Mouse (Mus musculus): ENCODE measurements around the gene Igfbp5. TPM values are rescaled to one million over a fixed set of nuclear protein-coding genes. Genes with fewer than 3 reads are reported as not detected.

Igfbp5 gene
- polyA plus RNA-seq, 1 experiment = 82.6 TPM

DNA sequence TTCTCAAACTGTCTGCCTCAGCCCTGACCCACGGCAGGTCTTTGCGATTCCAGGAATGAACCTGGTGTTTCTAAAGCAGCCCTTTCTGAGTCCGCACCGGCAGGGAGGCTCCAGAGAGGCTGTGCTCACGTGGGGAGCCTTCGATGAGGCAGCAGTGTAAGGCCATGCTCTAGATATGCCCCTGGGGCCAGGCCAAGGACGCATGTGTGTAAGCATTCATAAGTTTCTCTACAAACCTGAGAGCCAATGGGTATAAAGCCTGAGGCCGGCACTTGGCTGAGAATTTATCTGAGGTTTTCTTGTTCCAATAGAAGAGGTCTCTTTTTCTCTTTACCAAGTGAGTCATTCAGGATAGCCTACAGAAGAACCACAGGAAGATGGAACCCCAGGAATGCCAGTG is 35.3 kb downstream of the Igfbp5 start:
- Histone ChIP-seq H3K27ac (replicated peaks; ENCODE audit: low read depth, low read length) (no peak overlapping the region), H3K4me3 (ENCODE audit: insufficient read depth, low read depth, low read length) (no peak overlapping the region), H3K4me1 (ENCODE audit: control insufficient read depth, insufficient read depth, insufficient read length, low read length) (no peaks in the 10 kb centered on the region)

DNA sequence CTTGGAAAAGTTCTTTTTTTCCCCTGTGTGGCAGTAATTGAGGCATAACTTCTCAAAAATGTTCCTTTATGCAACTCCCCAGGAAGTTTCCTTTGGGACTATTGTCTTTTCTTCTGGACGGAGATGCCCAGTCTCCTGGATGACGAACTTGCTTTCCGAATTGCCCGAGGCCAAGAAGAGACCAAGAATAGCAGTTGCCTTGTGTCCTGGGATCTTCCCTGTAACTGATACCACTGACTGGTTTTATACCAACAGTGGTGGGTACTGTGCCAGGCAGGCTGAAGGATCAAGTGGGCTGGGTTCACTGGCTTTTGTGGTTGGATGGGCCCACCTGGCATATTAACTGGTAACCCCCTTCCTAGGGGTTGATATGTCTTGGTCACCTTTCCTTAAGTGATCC is 41.1 kb downstream of the Igfbp5 start:
- Histone ChIP-seq H3K4me1 (ENCODE audit: control insufficient read depth, insufficient read depth, insufficient read length, low read length) (no peaks in the 10 kb centered on the region), H3K4me3 (ENCODE audit: insufficient read depth, low read depth, low read length) (no peak overlapping the region), H3K27ac (replicated peaks; ENCODE audit: low read depth, low read length) (no peak overlapping the region)

DNA sequence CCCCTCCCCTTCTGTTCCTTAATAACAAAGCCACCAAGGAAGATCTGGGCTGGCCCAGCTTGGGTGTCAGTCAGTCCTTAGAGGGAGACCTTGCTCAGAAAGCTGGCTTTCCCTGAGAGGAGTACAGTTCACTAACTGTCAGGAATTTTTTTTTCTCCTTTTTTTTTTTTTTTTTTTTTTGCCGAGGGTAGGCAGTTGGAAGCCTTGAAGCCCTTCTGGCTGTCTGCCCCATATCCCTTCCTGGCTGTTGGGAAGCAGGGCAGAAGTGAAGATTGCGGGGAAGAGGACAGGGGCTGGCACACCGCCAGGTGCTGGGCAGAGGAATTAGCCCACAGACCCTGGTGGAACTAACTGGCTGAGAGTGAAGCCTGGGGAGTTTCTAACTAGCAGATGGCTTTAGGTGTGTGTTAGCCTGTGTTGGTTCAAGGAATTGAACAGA is 42.0 kb downstream of the Igfbp5 start:
- no peaks in the 10 kb centered on the region for H3K4me1 ChIP-seq (ENCODE audit: control insufficient read depth, insufficient read depth, insufficient read length, low read length)
- H3K27ac ChIP-seq (replicated peaks; ENCODE audit: low read depth, low read length) = no peak overlapping the region
- no peak overlapping the region for H3K4me3 ChIP-seq (ENCODE audit: insufficient read depth, low read depth, low read length)

DNA sequence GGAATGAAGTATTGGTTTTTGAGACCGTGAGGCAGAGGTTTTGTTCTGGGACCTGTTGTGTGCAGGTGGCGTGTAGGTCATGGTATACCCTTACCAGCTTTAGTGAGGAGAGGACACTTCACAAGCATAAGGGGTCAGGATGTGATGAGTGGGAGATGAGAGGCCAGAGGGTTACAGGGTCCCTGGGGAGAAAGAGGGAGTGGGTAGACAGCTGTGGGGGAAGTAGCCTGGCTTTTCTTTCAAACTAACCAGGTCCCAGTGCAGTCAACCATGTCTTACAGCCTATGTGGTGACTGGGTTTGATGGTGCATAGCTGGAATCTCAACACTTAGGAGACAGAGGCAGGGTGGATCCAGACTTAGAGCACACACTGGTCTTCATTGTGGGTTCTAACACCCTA is 44.2 kb downstream of the Igfbp5 start:
- no peak overlapping the region for H3K4me3 ChIP-seq (ENCODE audit: insufficient read depth, low read depth, low read length)
- no peak overlapping the region for H3K27ac ChIP-seq (replicated peaks; ENCODE audit: low read depth, low read length)
- H3K4me1 ChIP-seq (ENCODE audit: control insufficient read depth, insufficient read depth, insufficient read length, low read length) = no peaks in the 10 kb centered on the region

DNA sequence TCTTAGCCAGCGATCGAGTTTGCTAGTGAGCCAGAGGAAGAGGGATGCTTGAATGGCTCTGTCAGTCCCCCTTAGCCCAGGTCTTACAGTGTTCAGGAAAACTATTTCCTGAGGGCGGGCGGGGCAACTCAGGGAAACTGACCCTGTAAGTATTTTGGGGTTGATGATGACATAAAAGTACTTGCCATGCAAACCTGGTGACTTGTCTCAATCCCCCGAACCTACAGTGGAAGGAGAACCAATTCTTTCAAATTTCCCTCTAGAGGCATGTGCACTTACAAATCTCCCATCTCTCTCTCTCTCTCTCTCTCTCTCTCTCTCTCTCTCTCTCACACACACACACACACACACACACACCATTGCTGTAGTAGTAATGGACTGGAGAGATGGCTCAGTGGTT is 45.8 kb downstream of the Igfbp5 start:
- Histone ChIP-seq H3K27ac (replicated peaks; ENCODE audit: low read depth, low read length) (no peak overlapping the region), H3K4me1 (ENCODE audit: control insufficient read depth, insufficient read depth, insufficient read length, low read length) (no peaks in the 10 kb centered on the region), H3K4me3 (ENCODE audit: insufficient read depth, low read depth, low read length) (no peak overlapping the region)

DNA sequence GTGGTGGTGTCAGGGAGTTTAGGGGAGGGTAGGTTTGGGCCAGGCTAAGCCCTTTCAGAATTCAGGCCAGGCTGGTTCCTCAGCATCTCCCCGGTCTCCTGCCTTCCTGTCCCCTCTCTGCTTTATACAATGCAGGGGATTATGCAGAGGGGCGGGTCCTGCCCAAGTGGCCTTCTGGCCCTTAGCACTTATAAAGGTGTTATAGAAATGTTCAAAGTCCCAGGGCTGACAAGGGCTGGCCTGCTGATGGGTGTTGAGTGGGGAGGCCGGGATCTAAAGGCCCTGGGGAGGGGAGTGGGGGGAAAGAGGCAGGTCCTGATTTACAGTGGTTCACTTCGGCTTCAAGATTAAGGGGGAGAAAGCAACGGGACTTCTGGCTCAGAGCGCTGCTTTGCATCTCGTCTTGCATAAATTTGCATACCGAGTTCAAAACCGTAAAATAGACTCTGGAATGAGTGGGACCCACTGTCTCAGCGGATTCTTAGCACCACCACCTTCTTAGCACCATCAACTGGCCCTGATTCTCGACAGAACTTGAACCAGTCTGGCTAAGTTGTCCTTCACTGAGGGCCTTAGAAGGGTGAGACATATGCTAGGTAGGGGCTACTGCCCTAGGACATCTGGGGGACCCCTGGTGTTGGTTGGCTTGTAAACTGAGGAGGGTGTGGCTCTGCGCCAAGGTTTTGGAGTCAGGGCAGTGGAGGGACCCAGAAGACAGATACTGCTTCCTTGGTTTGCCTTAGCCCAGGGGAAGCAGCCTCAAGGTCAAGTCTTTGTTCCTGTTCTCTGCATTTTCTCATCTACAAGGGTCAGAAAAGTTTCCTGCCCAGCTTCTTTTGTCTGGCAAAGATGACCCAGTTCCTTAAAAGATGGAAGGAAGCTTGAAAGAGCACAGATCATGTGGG is 47.0 kb downstream of the Igfbp5 start:
- H3K27ac ChIP-seq (replicated peaks; ENCODE audit: low read depth, low read length) = no peak overlapping the region
- no peak overlapping the region for H3K4me3 ChIP-seq (ENCODE audit: insufficient read depth, low read depth, low read length)
- no peaks in the 10 kb centered on the region for H3K4me1 ChIP-seq (ENCODE audit: control insufficient read depth, insufficient read depth, insufficient read length, low read length)

DNA sequence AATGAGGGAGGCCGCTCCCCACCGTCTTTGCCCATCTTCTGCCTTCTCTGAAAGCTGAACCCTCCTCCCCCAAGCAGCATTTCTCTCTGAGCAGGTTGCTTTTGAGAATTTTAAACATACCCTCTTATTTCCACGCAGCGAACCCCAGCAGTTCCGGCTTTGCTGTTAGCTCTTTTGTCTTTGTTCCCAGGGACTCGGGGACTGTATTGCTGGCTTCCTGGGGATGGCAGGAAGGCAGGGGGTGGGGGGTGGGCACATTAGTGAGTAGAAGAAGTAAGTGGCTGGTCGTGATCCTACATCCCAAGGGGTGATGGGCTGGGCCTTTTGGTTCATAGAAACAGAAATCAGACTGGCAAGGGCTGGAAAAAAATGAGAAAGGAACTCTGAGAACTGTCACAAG is 47.8 kb downstream of the Igfbp5 start:
- Histone ChIP-seq H3K4me1 (ENCODE audit: control insufficient read depth, insufficient read depth, insufficient read length, low read length) (no peaks in the 10 kb centered on the region), H3K27ac (replicated peaks; ENCODE audit: low read depth, low read length) (no peak overlapping the region), H3K4me3 (ENCODE audit: insufficient read depth, low read depth, low read length) (no peak overlapping the region)

DNA sequence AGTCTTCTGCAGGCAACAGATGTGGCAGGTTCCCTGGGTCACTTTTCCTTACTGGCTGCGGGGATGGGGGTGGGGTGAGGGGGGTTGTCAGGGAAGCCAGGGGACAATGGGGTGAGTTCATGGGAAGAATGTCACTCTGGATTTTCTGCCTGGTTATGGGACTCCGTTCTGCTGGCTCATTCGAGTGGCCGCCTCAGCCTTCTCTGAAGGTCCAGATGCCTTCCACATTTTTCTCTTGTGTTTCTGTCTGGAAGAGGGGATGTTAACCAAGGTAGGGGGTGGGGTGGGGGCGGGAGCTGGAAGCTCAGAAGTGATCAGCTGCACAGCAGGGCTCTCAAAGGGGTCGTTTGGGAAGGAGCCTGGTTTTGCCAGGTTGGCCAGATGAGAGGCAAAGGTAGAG is 48.2 kb downstream of the Igfbp5 start:
- no peak overlapping the region for H3K4me3 ChIP-seq (ENCODE audit: insufficient read depth, low read depth, low read length)
- no peaks in the 10 kb centered on the region for H3K4me1 ChIP-seq (ENCODE audit: control insufficient read depth, insufficient read depth, insufficient read length, low read length)
- no peak overlapping the region for H3K27ac ChIP-seq (replicated peaks; ENCODE audit: low read depth, low read length)

DNA sequence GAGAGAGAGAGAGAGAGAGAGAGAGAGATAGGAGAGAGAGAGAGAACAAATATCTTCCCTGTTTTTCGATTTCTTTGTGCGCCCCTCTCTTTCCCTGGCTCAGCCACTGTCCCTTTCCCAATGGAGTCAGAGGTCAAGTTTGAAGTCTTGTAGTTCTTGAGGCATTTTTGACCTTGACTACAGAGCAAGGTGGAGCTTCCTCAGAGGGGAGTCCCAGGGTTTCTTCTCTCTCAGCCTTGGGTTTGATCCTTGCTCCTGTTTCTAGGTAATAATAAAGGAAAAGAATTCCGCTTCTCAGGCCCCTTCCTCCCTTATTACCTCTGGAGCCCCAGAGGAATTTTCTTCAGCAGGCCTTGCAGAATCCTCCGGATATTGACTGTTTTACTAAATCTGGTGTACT is 48.8 kb downstream of the Igfbp5 start:
- Histone ChIP-seq H3K27ac (replicated peaks; ENCODE audit: low read depth, low read length) (no peak overlapping the region), H3K4me1 (ENCODE audit: control insufficient read depth, insufficient read depth, insufficient read length, low read length) (no peaks in the 10 kb centered on the region), H3K4me3 (ENCODE audit: insufficient read depth, low read depth, low read length) (no peak overlapping the region)

DNA sequence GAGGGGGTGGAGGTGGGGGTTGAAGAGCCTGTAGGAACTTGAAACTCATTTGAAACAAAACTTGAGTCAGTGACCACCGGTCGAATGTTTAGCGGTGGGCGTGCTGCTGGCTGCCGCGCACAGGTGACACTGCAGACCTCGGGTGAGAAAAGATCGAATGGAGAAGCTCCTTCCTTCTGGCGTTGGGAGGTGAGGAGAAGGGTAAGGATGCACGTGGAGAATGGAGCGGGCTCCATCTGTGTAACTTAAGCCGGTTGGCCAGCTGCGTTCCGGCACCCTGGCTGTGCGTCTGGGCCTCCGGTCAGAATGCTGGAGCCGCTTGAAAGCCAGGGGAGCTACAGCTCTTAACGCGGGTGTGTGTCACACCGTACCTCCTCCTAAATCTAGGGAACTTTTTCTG is 49.4 kb downstream of the Igfbp5 start:
- no peak overlapping the region for H3K27ac ChIP-seq (replicated peaks; ENCODE audit: low read depth, low read length)
- no peaks in the 10 kb centered on the region for H3K4me1 ChIP-seq (ENCODE audit: control insufficient read depth, insufficient read depth, insufficient read length, low read length)
- H3K4me3 ChIP-seq (ENCODE audit: insufficient read depth, low read depth, low read length) = no peak overlapping the region

DNA sequence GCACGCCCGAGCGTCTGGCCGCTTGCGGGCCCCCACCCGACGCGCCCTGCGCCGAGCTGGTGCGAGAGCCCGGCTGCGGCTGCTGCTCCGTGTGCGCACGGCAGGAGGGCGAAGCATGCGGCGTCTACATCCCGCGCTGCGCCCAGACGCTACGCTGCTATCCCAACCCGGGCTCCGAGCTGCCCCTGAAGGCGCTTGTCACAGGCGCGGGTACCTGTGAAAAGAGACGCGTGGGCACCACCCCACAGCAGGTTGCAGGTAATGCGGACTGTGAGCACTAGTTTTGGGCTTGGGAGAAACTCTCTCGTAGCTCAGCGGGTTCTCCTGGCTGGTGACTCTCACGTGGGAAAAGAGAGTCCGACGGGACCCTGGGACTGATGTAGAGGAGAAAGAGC is 50.0 kb downstream of the Igfbp5 start:
- peak overlapping the region; percentile 23 for H3K4me3 ChIP-seq (ENCODE audit: insufficient read depth, low read depth, low read length)
- H3K27ac ChIP-seq (replicated peaks; ENCODE audit: low read depth, low read length) = no peak overlapping the region
- no peaks in the 10 kb centered on the region for H3K4me1 ChIP-seq (ENCODE audit: control insufficient read depth, insufficient read depth, insufficient read length, low read length)

DNA sequence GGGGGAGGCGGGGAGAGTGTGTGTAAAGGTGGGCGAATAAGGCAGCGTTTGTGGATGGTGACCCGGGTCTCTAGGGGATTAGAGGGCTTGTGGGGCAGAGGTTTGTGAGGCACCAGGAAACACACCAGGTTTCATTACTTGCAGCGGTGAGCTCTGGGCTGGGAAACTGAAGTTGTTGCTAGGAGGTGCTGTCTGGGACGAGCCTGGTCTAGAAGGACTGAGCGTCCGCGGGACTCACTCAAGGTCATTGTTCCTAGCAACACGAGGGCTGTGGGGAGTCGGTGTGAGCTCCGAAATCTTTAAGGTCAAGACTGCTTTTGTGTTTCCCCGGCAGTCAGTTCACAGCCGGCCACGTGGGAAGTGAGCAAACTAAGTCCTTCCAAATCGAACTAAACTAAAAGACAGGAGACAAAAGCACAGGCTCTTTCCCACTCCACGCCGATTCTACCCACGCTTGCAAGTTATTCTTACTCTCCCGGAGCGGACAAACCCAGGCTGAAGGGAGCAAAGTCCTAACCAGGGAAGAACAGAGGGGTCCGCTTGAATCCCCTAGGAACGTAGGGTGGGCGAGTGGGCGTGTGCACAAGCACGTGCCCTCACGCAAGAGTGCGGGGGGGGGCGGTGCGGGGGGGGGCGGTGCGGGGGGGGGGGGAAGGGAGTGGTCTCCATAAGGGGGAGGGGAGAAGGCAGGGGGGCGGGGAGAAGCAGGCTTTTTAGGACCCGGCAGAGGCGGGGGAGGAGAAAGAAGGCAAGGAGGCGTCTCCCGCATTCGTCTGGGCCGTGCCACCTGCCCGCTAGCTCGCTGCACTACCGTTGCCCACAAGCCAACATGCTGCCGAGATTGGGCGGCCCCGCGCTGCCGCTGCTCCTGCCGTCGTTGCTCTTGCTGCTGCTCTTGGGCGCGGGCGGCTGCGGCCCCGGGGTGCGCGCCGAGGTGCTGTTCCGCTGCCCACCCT is 50.7 kb downstream of the Igfbp5 start, which contains the start of gene Igfbp2:
Gene Igfbp2, plus strand, starts transcription at position 753 of the 956 bp plus-strand sequence.
- H3K27ac ChIP-seq (replicated peaks; ENCODE audit: low read depth, low read length) = no peak within 1 kb of the TSS
- H3K4me1 ChIP-seq (ENCODE audit: control insufficient read depth, insufficient read depth, insufficient read length, low read length) = no peaks in the 10 kb centered on the region
- H3K4me3 ChIP-seq (ENCODE audit: insufficient read depth, low read depth, low read length) = peak within 1 kb of the TSS; percentile 23

DNA sequence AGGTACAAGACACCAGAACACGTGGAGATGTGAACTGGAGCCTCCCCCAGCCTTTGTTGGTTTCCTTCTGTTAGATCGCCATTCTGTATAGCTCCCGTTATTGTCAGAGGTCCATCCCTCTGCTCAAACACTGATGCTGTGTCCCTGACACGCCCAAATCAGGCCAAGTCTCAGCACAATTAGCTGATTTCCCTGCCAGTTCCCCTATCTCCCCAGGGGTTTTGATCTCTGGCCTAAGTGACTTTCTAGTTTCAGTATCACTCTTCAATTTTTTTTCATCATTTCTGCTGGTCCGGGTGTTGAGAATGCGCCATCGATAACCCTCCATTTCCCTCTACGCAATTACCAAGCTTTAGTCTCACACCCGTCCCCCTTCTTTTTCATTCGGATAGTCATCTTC is 51.8 kb downstream of the Igfbp5 start:
- no peak overlapping the region for H3K4me3 ChIP-seq (ENCODE audit: insufficient read depth, low read depth, low read length)
- no peaks in the 10 kb centered on the region for H3K4me1 ChIP-seq (ENCODE audit: control insufficient read depth, insufficient read depth, insufficient read length, low read length)
- H3K27ac ChIP-seq (replicated peaks; ENCODE audit: low read depth, low read length) = no peak overlapping the region

DNA sequence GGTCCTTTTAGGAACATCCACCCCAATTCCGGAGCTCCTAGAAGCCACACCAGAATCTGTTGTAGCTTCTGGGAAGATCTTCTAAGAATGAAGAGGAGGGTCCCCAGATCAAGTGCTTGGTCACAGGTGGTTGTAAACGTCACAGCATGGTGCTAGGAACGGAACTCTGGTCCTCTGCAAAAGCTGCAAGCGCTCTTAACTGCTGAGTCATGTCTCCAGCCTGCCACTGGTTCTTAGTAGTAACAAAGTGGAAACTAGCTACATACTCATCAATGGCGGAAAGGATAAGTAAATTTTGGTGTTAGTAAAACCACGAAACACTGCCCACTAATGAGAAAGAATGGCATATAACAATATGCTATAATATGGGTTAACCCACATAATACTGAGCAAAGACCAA is 54.7 kb downstream of the Igfbp5 start:
- Histone ChIP-seq H3K4me1 (ENCODE audit: control insufficient read depth, insufficient read depth, insufficient read length, low read length) (no peaks in the 10 kb centered on the region), H3K4me3 (ENCODE audit: insufficient read depth, low read depth, low read length) (no peak overlapping the region), H3K27ac (replicated peaks; ENCODE audit: low read depth, low read length) (no peak overlapping the region)

DNA sequence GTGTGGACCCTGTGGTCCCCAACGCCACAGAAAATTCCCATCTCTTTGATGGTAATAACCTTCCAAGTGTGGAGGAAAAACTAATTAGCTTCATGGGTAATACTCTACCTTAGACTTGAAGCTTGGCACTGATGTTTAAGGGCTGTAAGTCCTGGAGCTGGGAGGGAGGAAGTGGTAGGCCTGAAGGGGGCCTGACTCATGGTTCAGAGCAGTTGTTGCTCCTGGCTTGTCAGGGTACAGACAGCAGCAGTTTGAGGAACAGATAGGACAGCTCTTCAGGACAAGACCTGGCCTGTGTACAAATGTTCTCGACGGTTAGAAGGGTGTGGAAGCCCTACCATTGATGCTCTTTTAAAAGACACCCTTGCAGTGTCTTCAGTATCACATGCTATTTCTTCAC is 59.1 kb downstream of the Igfbp5 start:
- Histone ChIP-seq H3K4me1 (ENCODE audit: control insufficient read depth, insufficient read depth, insufficient read length, low read length) (no peaks in the 10 kb centered on the region), H3K27ac (replicated peaks; ENCODE audit: low read depth, low read length) (no peak overlapping the region), H3K4me3 (ENCODE audit: insufficient read depth, low read depth, low read length) (no peak overlapping the region)

Data from brown adipose tissue, adult 24 weeks (tissue).